Mouse (Mus musculus): Measurements from ENCODE around the gene Camk1g. TPM values are rescaled to one million over a fixed set of nuclear protein-coding genes. Genes with fewer than 3 reads are reported as not detected.

The Camk1g gene
- total RNA-seq, 2 experiments from 2014 or later, result 0.22 TPM; not detected in 1

DNA sequence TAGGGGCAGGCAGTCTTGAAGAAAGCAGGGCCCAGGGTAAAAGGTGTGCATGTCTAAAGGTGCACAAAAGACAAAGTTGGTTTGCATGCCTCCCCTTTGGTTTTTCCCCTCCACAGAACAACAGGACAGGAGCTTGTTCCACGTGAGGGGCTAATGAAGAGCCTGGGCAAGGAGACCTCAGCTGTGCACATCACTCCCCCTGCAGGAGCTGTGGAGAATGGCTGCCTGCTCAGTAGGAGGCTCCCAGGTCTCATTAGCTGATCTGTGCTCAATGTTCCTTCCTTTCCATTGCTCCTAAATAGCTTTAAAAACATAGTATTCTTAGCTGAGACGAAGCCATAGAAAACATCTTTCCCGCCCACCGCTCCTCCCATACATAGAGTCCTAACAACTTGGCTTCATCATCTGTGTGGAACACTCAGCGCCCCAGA, 6.3 kb downstream of the Camk1g start:
- intact Hi-C loops (cut with DNase I), result loop anchor here (1.0 to 5.0 kb wide), 2 partner anchors 34 to 107 kb away; no protein-coding TSS in a partner anchor
- DNase-seq, result peak; percentile 70
- no peak overlapping the region for H3K4me3 ChIP-seq
- TF ChIP-seq CTCF (IDR thresholded peaks at IDR 0.05), result peak; percentile 87
- no peak overlapping the region for H3K27ac ChIP-seq

- no peak for DNase-seq
- intact Hi-C loops (cut with DNase I), result loop anchor here (5.0 kb wide), 1 partner anchor 105 kb away; no protein-coding TSS in a partner anchor
- H3K27ac ChIP-seq, result no peak overlapping the region
- no peak overlapping the region for H3K4me3 ChIP-seq
- no peak for TF ChIP-seq CTCF (IDR thresholded peaks at IDR 0.05)
Observed at GRCm38 (mm10) chr1:193362078-193362477, 8.0 kb downstream of the Camk1g start.

GRCm38 (mm10) chr1:193361181-193361580, 8.9 kb downstream of the Camk1g start:
- Histone ChIP-seq H3K4me3 (no peak overlapping the region), H3K27ac (no peak overlapping the region)
- intact Hi-C loops (cut with DNase I), result loop anchor here (5.0 kb wide), 1 partner anchor 104 kb away; no protein-coding TSS in a partner anchor
- DNase-seq, result no peak
- no peak for TF ChIP-seq CTCF (IDR thresholded peaks at IDR 0.05)

DNA sequence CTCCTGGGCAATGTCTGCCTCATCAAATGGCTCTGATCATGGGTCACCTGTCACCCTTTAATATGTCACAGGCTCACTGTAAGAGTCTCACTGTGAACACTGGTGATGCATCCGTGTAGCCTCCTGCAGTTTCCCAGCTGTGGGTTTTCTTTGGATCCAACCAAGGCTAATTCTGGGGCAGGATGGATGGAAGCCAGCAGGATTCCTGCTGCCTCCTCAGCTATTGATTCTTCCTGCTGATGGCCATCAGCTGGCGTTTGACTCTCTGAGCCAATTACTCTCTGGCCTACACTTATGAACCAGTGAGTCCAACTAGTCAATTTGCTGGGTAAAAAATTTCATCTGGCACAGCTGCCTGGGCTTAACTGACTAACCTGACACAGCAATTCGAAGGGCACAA, 10.9 kb downstream of the Camk1g start:
- no peak overlapping the region for H3K27ac ChIP-seq
- DNase-seq, result no peak
- intact Hi-C loops (cut with DNase I), result no loop called here
- no peak overlapping the region for H3K4me3 ChIP-seq
- no peak for TF ChIP-seq CTCF (IDR thresholded peaks at IDR 0.05)

DNA sequence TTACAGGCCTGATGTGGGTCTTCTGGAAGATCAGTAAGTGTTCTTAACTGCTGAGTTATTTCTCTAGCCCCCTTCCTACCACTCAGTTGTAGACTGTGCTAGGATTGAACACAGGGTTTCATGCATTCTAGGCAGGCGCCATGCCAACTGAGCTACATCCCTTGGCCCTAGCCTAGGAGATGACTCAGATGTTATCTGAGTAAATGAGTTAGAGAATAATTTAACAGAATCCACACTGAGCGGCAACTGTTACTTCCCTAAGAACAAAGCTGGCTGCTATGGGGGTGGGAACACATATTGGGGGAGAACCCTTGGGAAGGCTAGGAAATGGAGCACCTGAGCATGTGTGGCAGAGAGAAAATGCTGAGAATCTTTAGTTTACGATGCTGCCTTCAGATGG, 18.5 kb downstream of the Camk1g start:
- no peak overlapping the region for H3K4me3 ChIP-seq
- no peak for DNase-seq
- H3K27ac ChIP-seq, result no peak overlapping the region
- intact Hi-C loops (cut with DNase I), result no loop called here
- no peak for TF ChIP-seq CTCF (IDR thresholded peaks at IDR 0.05)

- intact Hi-C loops (cut with DNase I), result no loop called here
- TF ChIP-seq CTCF (IDR thresholded peaks at IDR 0.05), result no peak
- H3K4me3 ChIP-seq, result no peak overlapping the region
- no peak for DNase-seq
- H3K27ac ChIP-seq, result no peak overlapping the region
Observed at GRCm38 (mm10) chr1:193350546-193350801, 19.6 kb downstream of the Camk1g start.

- no peak overlapping the region for H3K4me3 ChIP-seq
- H3K27ac ChIP-seq, result no peak overlapping the region
- no peak for TF ChIP-seq CTCF (IDR thresholded peaks at IDR 0.05)
- intact Hi-C loops (cut with DNase I), result no loop called here
- no peak for DNase-seq
Observed at GRCm38 (mm10) chr1:193349702-193350545, 20.2 kb downstream of the Camk1g start.

DNA sequence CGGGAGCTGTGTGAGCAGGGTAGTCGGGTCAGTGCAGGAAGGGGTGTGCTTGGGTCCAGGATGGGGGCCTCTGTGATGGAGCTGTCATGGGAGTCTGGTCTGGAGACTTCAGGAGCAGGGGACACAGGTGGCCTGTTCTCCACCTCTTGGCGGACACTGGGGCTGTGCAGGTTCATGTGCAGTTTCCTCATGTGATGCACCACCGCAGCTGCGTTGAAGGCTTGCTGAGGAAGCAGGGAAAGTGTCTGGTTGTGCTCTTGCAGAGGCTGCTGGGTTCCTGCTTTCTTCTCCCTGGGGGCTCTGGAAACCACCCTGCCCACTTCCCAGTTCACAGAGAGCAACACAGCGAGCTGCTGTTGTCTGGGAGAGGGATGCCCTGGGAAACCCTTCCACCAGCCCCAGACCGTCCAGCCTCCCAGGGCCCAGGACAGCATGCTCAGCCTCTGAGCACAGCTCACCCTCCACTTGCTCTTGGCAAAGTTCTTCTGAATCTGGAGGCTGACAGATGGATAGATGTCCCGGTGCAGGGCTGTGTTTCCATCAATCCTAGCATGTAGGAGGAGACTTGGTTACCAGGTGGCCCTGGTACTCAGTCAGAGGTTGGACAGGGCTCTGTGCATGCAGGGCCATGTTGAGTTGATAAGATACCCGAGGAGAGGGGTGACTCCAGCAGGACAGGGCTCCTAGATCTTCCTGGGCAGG, 21.7 kb downstream of the Camk1g start:
- H3K27ac ChIP-seq, result peak overlapping the region; percentile 13
- DNase-seq, result no peak
- no peak for TF ChIP-seq CTCF (IDR thresholded peaks at IDR 0.05)
- intact Hi-C loops (cut with DNase I), result no loop called here
- no peak overlapping the region for H3K4me3 ChIP-seq

DNA sequence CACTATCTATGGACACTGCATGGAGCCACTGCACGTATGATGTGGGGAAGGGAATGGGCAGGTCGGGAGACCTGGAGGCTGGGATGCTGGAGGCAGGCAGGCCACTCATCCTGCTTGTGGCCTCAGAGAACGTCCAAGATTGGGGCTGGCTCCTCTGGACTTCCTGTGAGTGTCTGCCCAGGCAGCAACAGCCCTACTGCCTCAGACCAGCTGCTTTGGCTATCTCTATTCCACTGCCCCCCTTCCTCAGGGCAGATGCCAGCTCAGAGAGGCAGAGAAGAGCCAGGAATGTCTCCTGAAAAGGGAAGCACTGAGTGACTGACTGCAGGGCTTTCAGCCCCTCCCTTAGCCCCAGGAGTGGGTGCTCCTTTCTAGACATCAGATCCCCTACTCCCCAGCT, 23.2 kb downstream of the Camk1g start:
- intact Hi-C loops (cut with DNase I), result no loop called here
- no peak for DNase-seq

GRCm38 (mm10) chr1:193344976-193345375, 25.1 kb downstream of the Camk1g start:
- TF ChIP-seq CTCF (IDR thresholded peaks at IDR 0.05), result no peak
- intact Hi-C loops (cut with DNase I), result no loop called here
- no peak overlapping the region for H3K4me3 ChIP-seq
- no peak overlapping the region for H3K27ac ChIP-seq
- DNase-seq, result no peak

More for the DNA sequence above, 23.2 kb downstream of the Camk1g start:
- no peak for TF ChIP-seq CTCF (IDR thresholded peaks at IDR 0.05)
- H3K4me3 ChIP-seq, result no peak overlapping the region
- H3K27ac ChIP-seq, result no peak overlapping the region

DNA sequence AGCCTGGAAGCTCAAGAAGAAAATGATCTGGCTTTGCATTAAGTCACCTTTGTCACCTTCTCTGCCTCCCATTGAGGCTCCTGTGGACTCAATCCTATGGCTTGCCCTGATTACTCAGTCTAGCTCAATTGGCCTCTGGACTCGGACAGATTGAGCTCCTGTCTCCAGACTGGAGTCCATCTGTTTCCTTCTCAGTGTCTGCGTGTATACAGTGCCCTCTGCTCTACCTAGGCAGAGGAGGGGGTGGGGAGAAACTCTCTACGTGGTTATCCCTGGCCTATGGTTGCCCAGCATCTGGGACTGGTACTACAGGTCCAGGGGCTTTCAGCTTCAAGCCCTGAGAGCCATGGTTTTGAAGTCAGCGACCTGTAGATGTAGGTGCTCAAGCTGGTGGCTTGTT, 26.2 kb downstream of the Camk1g start:
- no peak for TF ChIP-seq CTCF (IDR thresholded peaks at IDR 0.05)
- Histone ChIP-seq H3K27ac (no peak overlapping the region), H3K4me3 (no peak overlapping the region)
- no peak for DNase-seq
- intact Hi-C loops (cut with DNase I), result no loop called here

- intact Hi-C loops (cut with DNase I), result no loop called here
- H3K27ac ChIP-seq, result no peak overlapping the region
- no peak overlapping the region for H3K4me3 ChIP-seq
- no peak for DNase-seq
- no peak for TF ChIP-seq CTCF (IDR thresholded peaks at IDR 0.05)
Observed at GRCm38 (mm10) chr1:193342198-193342946, 27.7 kb downstream of the Camk1g start.

Data from gastrocnemius, adult 2 months (tissue).